In the genomic region with DNA sequence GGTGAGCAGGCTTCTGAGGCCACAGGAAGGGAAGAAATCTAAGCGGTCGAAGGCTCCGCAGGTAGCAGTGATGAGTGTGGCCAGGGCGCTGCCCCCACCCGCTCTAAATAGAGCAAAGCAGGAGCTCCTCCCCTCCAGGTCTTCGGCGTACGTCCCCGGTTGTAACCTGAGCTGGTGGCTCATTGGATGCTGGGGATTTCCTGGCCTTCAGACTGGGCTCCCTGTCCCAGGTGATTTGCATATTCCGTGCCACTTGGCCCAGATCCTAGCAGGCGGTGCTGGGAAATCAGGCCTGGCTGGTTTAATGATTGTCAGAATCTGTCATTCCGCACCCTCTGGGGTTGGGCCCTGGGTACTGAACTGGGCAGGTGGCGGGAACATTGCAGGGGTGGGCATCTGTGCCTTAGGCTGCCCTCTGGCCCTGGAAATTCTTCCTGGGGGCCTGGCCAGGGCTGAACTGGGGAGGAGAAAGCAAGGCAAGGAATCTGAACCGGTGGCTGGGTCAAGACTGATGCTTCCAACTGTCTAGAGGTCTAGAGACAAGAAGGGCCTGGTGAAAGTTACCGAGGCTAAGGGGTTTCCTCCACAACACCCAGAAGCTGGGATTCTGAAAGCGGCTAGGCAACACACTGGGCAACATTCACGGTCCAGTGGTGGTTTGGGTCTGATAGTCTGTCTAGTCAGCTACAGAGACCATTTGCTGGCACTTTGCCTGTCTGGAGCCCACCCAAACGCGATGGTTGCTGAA, we compare ENCODE assay signal across 8 mouse cellular contexts. TPM values are rescaled to one million over a fixed set of nuclear protein-coding genes. Genes with fewer than 3 reads are reported as not detected.
DNase-seq lines count a peak whose midpoint lies in the region; ATAC-seq and TF ChIP-seq lines count a peak whose summit lies in the region.

A gene (minus strand): TSS at position 189 of the 748 bp plus-strand sequence.

- peaks cover 2% of the 10 kb centered on the region; the same call in 1 of the 2 replicates for H3K36me3 ChIP-seq in heart, embryonic 11.5 days (ENCODE audit: control insufficient read depth, insufficient read depth, low read length)

- H3K27ac ChIP-seq in cerebellum, adult 2 months (ENCODE audit: insufficient read depth, low read length): no peak within 1 kb of the TSS
- 0 out of 2 replicates have a peak within 1 kb of the TSS, but pooled peaks have one; percentile 17 for H3K27ac ChIP-seq in heart, embryonic 11.5 days (ENCODE audit: low read depth, low read length)

- ATAC-seq in heart, embryonic 11.5 days (replicated peaks; ENCODE audit: insufficient number of reproducible peaks, low FRiP score, low TSS enrichment): 0 out of 2 replicates have a peak, but pooled peaks have one; percentile 51

- H3K27me3 ChIP-seq in cerebellum, adult 2 months (ENCODE audit: control insufficient read depth, insufficient read depth, low read length): no peaks in the 10 kb centered on the region
- peaks cover 22% of the 10 kb centered on the region for H3K27me3 ChIP-seq in heart, embryonic 11.5 days (ENCODE audit: control insufficient read depth, insufficient read depth, low read length)

- H3K4me1 ChIP-seq in cerebellum, adult 2 months (ENCODE audit: control insufficient read depth, insufficient read depth, low read length): no peaks in the 10 kb centered on the region
- peaks cover 19% of the 10 kb centered on the region for H3K4me1 ChIP-seq in heart, embryonic 11.5 days (ENCODE audit: control insufficient read depth, insufficient read depth, low read length)

- 20% methylated on average over 19 of the region's 19 CpGs for WGBS in cerebellum, adult 2 months
- WGBS in heart, embryonic 11.5 days (ENCODE audit: insufficient replicate concordance): 5% methylated on average over 19 of the region's 19 CpGs

- peak within 1 kb of the TSS; percentile 45 for H3K4me3 ChIP-seq in cerebellum, adult 2 months (replicated peaks; ENCODE audit: insufficient read depth, low read depth, low read length)
- H3K4me3 ChIP-seq in heart, embryonic 11.5 days (ENCODE audit: low read depth, low read length): peak within 1 kb of the TSS; percentile 20

- DNase-seq in ZHBTc4 (ENCODE audit: low read depth, low spot score): peak; percentile 89
- peak; percentile 63 to 71 for DNase-seq in cerebellum, adult 2 months
- peak; percentile 89 for DNase-seq in kidney, postnatal 10 days
- peak; percentile 92 for DNase-seq in lung, postnatal 36 days
- DNase-seq in testis, postnatal 10 days (ENCODE audit: low spot score): peak; percentile 55
- DNase-seq in thymus, adult 18-20 months: no peak
- no peak for DNase-seq in right cerebral cortex, adult 18-20 months

- H3K9ac ChIP-seq in heart, embryonic 11.5 days (ENCODE audit: low read depth, low read length): peak within 1 kb of the TSS; percentile 62

- no peak for TF ChIP-seq CTCF in cerebellum, adult 2 months (IDR thresholded peaks at IDR 0.05; ENCODE audit: borderline replicate concordance, insufficient read depth, low read depth, low read length)

- H3K9me3 ChIP-seq in heart, embryonic 11.5 days (replicated peaks; ENCODE audit: control insufficient read depth, low read length): no peaks in the 10 kb centered on the region

- peak within 1 kb of the TSS; percentile 71 for H3K4me2 ChIP-seq in heart, embryonic 11.5 days

- no peak for TF ChIP-seq POLR2A in cerebellum, adult 2 months (IDR thresholded peaks at IDR 0.05; ENCODE audit: borderline replicate concordance, insufficient read depth, low read length)

RNA-seq across cellular contexts. Expression of the gene that starts here (rescaled TPM):
- polyA plus RNA-seq in cerebellum, adult 2 months (2012; rRNA removed): 0.34 and 0.63 TPM in 2 replicates
- polyA plus RNA-seq in heart, embryonic 11.5 days (2014; fragmentation: Nextera tagmentation; extraction: Ambion mirVana): 1.0 and 1.3 TPM in 2 replicates

Comparison
In these comparisons a context has a peak if more than half of its experiments do, and no peak if none do; other contexts are left out.
1. Peak in DNase-seq and H3K4me3 ChIP-seq in cerebellum, adult 2 months; RNA of the gene not detected or under 1 TPM.
2. DNase-seq: peak in ZHBTc4 (single experiment), kidney, postnatal 10 days (single experiment), lung, postnatal 36 days (single experiment) and testis, postnatal 10 days (single experiment); none in thymus, adult 18-20 months (0 of 2) and right cerebral cortex, adult 18-20 months (single experiment).